Mouse (Mus musculus): ENCODE measurements around the gene Sympk.

- no peak for TF ChIP-seq EP300 (IDR thresholded peaks at IDR 0.05)
- TF ChIP-seq CTCF (IDR thresholded peaks at IDR 0.05), result no peak
Observed at GRCm38 (mm10) chr7:19103741-19104140, 79.6 kb downstream of the Sympk start.

All from lung, postnatal 0 days (tissue).